Mouse (Mus musculus) limb, embryonic 11.5 days (tissue): ENCODE measurements around the gene Mlph. TPM values are rescaled to one million over a fixed set of nuclear protein-coding genes. Genes with fewer than 3 reads are reported as not detected.

Source experiments
- polyA plus RNA-seq: library from polyadenylated mRNA; unstranded; fragments of >200 nt; fragmentation: Nextera tagmentation; extraction: Ambion mirVana; gene quantifications from 2 replicates; pipeline ENCODE4 v1.2.1, GENCODE M21; 2014

Gene Mlph
- polyA plus RNA-seq, 1 experiment from 2014 or later: 0.08 TPM

Other genes with a start within 250 kb of the Mlph start
- gene Col6a3, start 71.1 kb upstream of the Mlph start, polyA plus RNA-seq: 7.5 and 10.3 TPM in 2 replicates
- not detected in 2 replicates for gene Prlh, start 38.0 kb downstream of the Mlph start, polyA plus RNA-seq
- gene Rab17, start 54.6 kb downstream of the Mlph start, polyA plus RNA-seq: 0.44 and 1.0 TPM in 2 replicates
- gene Lrrfip1, start 83.7 kb downstream of the Mlph start, polyA plus RNA-seq: 26.0 and 26.2 TPM in 2 replicates
- gene Rbm44, start 230.0 kb downstream of the Mlph start, polyA plus RNA-seq: 0.52 and 1.5 TPM in 2 replicates